8 mouse cellular contexts compared by ENCODE assay signal in genomic region chr4:143278429-143278871, GRCm38 (mm10). TPM values are rescaled to one million over a fixed set of nuclear protein-coding genes. Genes with fewer than 3 reads are reported as not detected.
A peak's percentile ranks its signal among the peaks of the same experiment; 100 is the strongest.
DNase-seq lines count a peak whose midpoint lies in the region; ATAC-seq lines count a peak whose summit lies in the region.

No protein-coding gene starts in this region.

- peak; percentile 91 for ATAC-seq in frontal cortex, adult (ENCODE audit: low TSS enrichment)
- peak; percentile 28 to 52; a peak in 2 of 4 replicates for ATAC-seq in hematopoietic stem cell, adult 5-6 weeks (replicated peaks in 1 of 2; ENCODE audit: insufficient read depth in 1 of 2, low FRiP score in 2 of 2, low TSS enrichment in 1 of 2, low read depth in 1 of 2, poor library complexity in 2 of 2, severe bottlenecking in 2 of 2)
- ATAC-seq in monocyte, adult 5-6 weeks (replicated peaks; ENCODE audit: insufficient number of reproducible peaks, low FRiP score, low TSS enrichment, poor library complexity, severe bottlenecking) = 0 out of 2 replicates have a peak, but pooled peaks have one; percentile 27

- intact Hi-C loops in left cerebral cortex, postnatal 4 days (cut with DNase I) = no loop called here

- peak; percentile 79 for DNase-seq in retina, postnatal 1 day
- DNase-seq in retina, embryonic 14.5 days (ENCODE audit: low spot score) = no peak
- peak; percentile 59 for DNase-seq in left cerebral cortex, postnatal 4 days
- no peak for DNase-seq in thymus, postnatal 25 days
- no peak for DNase-seq in thymus, postnatal 0 days (ENCODE audit: low spot score)

RNA-seq across cellular contexts. Expression of gene Pdpn, which starts 20.9 kb away (rescaled TPM):
- not detected in 2 replicates for total RNA-seq in hematopoietic stem cell, adult 5-6 weeks (2017)
- 10 to 100 TPM; 14.6 to 15.8 TPM for total RNA-seq in left cerebral cortex, postnatal 4 days (2021)
- not detected in 3 replicates for total RNA-seq in monocyte, adult 5-6 weeks (2017)
- 20.0 and 20.2 TPM in 2 replicates for polyA plus RNA-seq in thymus, postnatal 0 days (2015; fragmentation: Nextera tagmentation; extraction: Ambion mirVana)

Comparison
In these comparisons a context has a peak if more than half of its experiments do, and no peak if none do; other contexts are left out.
1. DNase-seq: peak in retina, postnatal 1 day (single experiment) and left cerebral cortex, postnatal 4 days (single experiment); none in retina, embryonic 14.5 days (single experiment), thymus, postnatal 25 days (single experiment) and thymus, postnatal 0 days (single experiment).
2. ATAC-seq: peak in every context shown above with its lines; median percentile 91 in frontal cortex, adult; 40 in hematopoietic stem cell, adult 5-6 weeks; 27 in monocyte, adult 5-6 weeks.
3. RNA of gene Pdpn, which starts 20.9 kb away (total RNA-seq): 14.6 to 15.8 TPM in left cerebral cortex, postnatal 4 days; not detected in hematopoietic stem cell, adult 5-6 weeks and not detected in monocyte, adult 5-6 weeks; every median in the first group is over 10 times any median in the second.